Mouse (Mus musculus) hindbrain, postnatal 0 days (tissue): ENCODE results near the gene Pbx4. TPM values are rescaled to one million over a fixed set of nuclear protein-coding genes. Genes with fewer than 3 reads are reported as not detected.

Source experiments
- ATAC-seq: fragments of 200-750 bp; cut with Nextera tagmentation; 2 replicates; pipeline ENCODE4 v1.8.0; 2017; ENCODE audit warnings: mild to moderate bottlenecking, moderate TSS enrichment, moderate library complexity
- DNase-seq: peaks from one replicate; pipeline ENCODE4 v3.0.0-alpha.2; 2015; ENCODE audit warnings: low spot score
- H3K27ac ChIP-seq: fragments of 300-500 bp; sonication (generic); 2 replicates; pipeline ENCODE4 v1.5.1; 2014; ENCODE audit warnings: mild to moderate bottlenecking
- H3K27me3 ChIP-seq: fragments of 300-500 bp; sonication (generic); 2 replicates; pipeline ENCODE4 v1.6.1; 2014; ENCODE audit warnings: low read length, mixed read lengths; ENCODE audit not compliant: insufficient read depth
- H3K36me3 ChIP-seq: fragments of 300-500 bp; sonication (generic); 2 replicates; pipeline ENCODE4 v1.6.1; 2014; ENCODE audit warnings: low read length, mixed read lengths; ENCODE audit not compliant: insufficient read depth
- H3K4me1 ChIP-seq: fragments of 300-500 bp; sonication (generic); 2 replicates; pipeline ENCODE4 v1.6.1; 2014; ENCODE audit warnings: antibody characterized with exemption, low read length, mixed read lengths; ENCODE audit not compliant: insufficient read depth
- H3K4me2 ChIP-seq: fragments of 300-500 bp; sonication (generic); 2 replicates; pipeline ENCODE4 v1.6.1; 2014; ENCODE audit warnings: low read depth, mild to moderate bottlenecking, low read length, moderate library complexity, mixed read lengths
- H3K4me3 ChIP-seq: fragments of 300-500 bp; sonication (generic); 2 replicates; pipeline ENCODE4 v1.5.1; 2014; ENCODE audit warnings: low read length
- H3K9ac ChIP-seq: fragments of 300-500 bp; sonication (generic); replicated peaks from 2 replicates; pipeline ENCODE4 v1.6.1; 2014; ENCODE audit warnings: mild to moderate bottlenecking, low read length, moderate library complexity, mixed read lengths
- H3K9me3 ChIP-seq: fragments of 300-500 bp; sonication (generic); 2 replicates; pipeline ENCODE4 v1.6.1; 2016; ENCODE audit warnings: low read length, mixed read lengths
- CTCF ChIP-seq: IDR thresholded peaks from 2 replicates; pipeline ENCODE4 v1.5.1; 2016; ENCODE audit warnings: antibody characterized with exemption, control low read depth, low read depth
- WGBS: fragments of 180-500 bp; shearing (Covaris S2); extraction: QIAGEN DNeasy Blood & Tissue Kit; methylation state at CpG from one replicate; pipeline ENCODE4 v1.1.7; 2014; 5-methylcytosine and 5-hydroxymethylcytosine counted together
- polyA plus RNA-seq: library from polyadenylated mRNA; unstranded; fragments of >200 nt; fragmentation: Nextera tagmentation; extraction: Ambion mirVana; gene quantifications from 2 replicates; pipeline ENCODE4 v1.2.1, GENCODE M21; 2015
- total RNA-seq: library from RNA; depleted of rRNA; stranded (reverse); fragments of >200 nt; gene quantifications from 2 replicates; pipeline ENCODE4 v1.2.3, GENCODE M21; 2014

The Pbx4 gene
- total and polyA plus RNA-seq, 2 experiments from 2014 or later: 81.9 to 86.4 TPM

- no peak for TF ChIP-seq CTCF
- H3K27ac ChIP-seq: no peak overlapping the region
- H3K4me2 ChIP-seq: no peak overlapping the region
- WGBS: 87% methylated on average over 4 of the region's 4 CpGs
- no peak for DNase-seq
- no peak overlapping the region for H3K9ac ChIP-seq
- peaks cover 22% of the 10 kb centered on the region for H3K27me3 ChIP-seq
- no peak for ATAC-seq
- H3K9me3 ChIP-seq: no peaks in the 10 kb centered on the region
- H3K36me3 ChIP-seq: no peaks in the 10 kb centered on the region
- H3K4me1 ChIP-seq: no peaks in the 10 kb centered on the region
- no peak overlapping the region for H3K4me3 ChIP-seq
These were observed 45.1 kb downstream of the Pbx4 start for GRCm38 (mm10) chr8:69877396-69877795.

- no peaks in the 10 kb centered on the region for H3K4me1 ChIP-seq
- H3K9me3 ChIP-seq: no peaks in the 10 kb centered on the region
- no peak overlapping the region for H3K27ac ChIP-seq
- DNase-seq (no peak), ATAC-seq (no peak)
- H3K4me3 ChIP-seq: no peak overlapping the region
- no peak overlapping the region for H3K4me2 ChIP-seq
- 51% methylated on average over 3 of the region's 3 CpGs for WGBS
- no peaks in the 10 kb centered on the region for H3K36me3 ChIP-seq
- peaks cover 28% of the 10 kb centered on the region for H3K27me3 ChIP-seq
- no peak overlapping the region for H3K9ac ChIP-seq
- TF ChIP-seq CTCF: no peak
These were observed 45.7 kb downstream of the Pbx4 start for GRCm38 (mm10) chr8:69877992-69878391.

DNA sequence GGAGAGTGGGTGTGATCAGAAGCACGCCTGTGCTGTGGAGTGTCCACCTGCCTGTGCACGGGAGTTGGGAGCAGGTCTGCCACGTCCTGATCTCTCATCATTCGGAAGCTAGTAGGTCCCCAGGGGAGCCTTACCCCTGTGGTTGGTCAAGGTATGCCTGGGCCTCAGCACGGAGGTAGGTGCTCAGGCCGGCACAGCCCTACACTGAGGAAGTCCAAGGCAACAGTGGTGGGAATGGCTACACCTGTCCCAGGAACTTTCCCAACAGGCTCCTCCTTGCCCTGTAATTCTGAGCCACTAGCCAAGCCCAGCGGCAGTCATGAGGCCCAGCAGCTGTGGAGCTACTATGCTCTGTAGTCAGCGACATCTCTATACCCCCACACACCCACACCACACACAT is 47.4 kb downstream of the Pbx4 start:
- no peak overlapping the region for H3K27ac ChIP-seq
- H3K4me1 ChIP-seq: no peaks in the 10 kb centered on the region
- no peak overlapping the region for H3K4me3 ChIP-seq
- no peak for TF ChIP-seq CTCF
- no peaks in the 10 kb centered on the region for H3K36me3 ChIP-seq
- peaks cover 44% of the 10 kb centered on the region for H3K27me3 ChIP-seq
- H3K9me3 ChIP-seq: no peaks in the 10 kb centered on the region
- WGBS: 65% methylated on average over 8 of the region's 8 CpGs
- DNase-seq (no peak), ATAC-seq (no peak)
- no peak overlapping the region for H3K9ac ChIP-seq
- H3K4me2 ChIP-seq: no peak overlapping the region

DNA sequence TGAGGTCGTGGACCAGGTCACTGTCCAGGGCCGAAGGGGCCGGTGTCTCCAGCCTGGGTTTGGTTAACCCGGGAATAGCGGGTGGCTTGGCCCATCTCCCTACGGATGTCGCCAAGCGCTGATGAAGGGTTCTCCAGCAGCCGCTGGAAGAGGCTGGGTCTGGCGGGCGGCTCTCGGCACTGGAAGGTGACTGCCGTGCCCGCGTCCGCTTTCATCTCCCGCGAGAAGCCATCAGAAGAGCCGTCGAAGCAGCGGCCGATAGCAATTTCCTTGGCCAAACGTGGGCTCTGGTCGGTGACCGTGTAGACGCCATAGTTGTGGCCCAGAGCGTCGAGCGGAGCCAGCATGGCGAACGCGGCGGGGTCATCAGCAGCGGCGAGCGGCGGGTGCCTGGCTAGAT is 48.5 kb downstream of the Pbx4 start:
- Histone ChIP-seq H3K27ac (no peak overlapping the region), H3K9me3 (no peaks in the 10 kb centered on the region), H3K9ac (0 out of 2 replicates have a peak overlapping the region, but pooled peaks have one; percentile 43), H3K4me2 (peak overlapping the region; percentile 52), H3K4me1 (no peaks in the 10 kb centered on the region), H3K4me3 (peak overlapping the region; percentile 42), H3K27me3 (peaks cover 56% of the 10 kb centered on the region), H3K36me3 (no peaks in the 10 kb centered on the region)
- no peak for ATAC-seq
- 16% methylated on average over 37 of the region's 37 CpGs for WGBS
- TF ChIP-seq CTCF: no peak
- no peak for DNase-seq

- Histone ChIP-seq H3K4me2 (peak overlapping the region; percentile 52), H3K27me3 (peaks cover 61% of the 10 kb centered on the region), H3K9me3 (no peaks in the 10 kb centered on the region), H3K27ac (no peak overlapping the region), H3K36me3 (no peaks in the 10 kb centered on the region), H3K4me3 (peak overlapping the region; percentile 42), H3K4me1 (no peaks in the 10 kb centered on the region), H3K9ac (peak overlapping the region; percentile 43)
- 21% methylated on average over 79 of the region's 79 CpGs for WGBS
- ATAC-seq: peak; percentile 28
- DNase-seq: peak; percentile 50
- TF ChIP-seq CTCF: no peak
These were observed 49.1 kb downstream of the Pbx4 start for GRCm38 (mm10) chr8:69881261-69881865.

DNA sequence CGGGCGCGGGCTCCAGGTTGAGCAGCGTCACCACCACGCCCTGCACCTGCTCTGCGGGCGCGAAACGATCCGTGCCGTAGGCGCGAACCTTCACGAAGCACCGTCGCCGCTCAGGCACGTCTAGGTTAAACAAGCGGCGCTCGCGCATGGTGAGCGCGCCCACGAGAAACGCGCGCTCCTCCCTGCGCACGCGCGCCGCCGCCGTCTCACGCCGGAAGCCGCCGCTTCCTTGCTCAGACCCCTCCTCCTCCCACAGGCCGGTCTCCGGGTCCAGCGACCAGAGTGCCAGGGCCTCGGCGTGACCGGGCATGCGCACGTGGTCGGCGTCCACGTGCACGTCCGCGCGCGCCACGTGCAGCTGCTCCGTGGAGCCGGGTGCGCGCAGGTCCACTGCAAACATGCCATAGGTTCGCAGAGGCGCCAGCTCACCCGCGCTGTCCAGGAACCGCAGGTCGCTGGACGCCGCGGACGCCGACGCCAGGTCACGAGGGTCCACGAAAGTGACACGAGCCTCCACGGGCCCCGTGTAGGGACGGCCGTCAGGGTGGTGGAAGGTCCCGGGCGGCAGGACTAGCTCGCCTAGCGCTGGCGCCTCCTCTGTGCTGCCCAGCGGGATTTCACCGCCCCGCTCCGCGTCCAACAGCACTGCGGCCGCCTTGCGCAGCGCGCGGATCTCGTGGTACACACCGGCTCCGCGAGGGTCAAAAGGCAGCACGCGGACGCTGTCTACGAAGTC is 49.9 kb downstream of the Pbx4 start:
- WGBS: 8% methylated on average over 92 of the region's 103 CpGs
- peak overlapping the region; percentile 52 for H3K4me2 ChIP-seq
- peak overlapping the region; percentile 42 for H3K4me3 ChIP-seq
- peaks cover 1% of the 10 kb centered on the region; the same call in 1 of the 2 replicates for H3K4me1 ChIP-seq
- H3K9me3 ChIP-seq: no peaks in the 10 kb centered on the region
- peak; percentile 90 for DNase-seq
- H3K27ac ChIP-seq: no peak overlapping the region
- H3K36me3 ChIP-seq: no peaks in the 10 kb centered on the region
- H3K9ac ChIP-seq: peak overlapping the region; percentile 43
- TF ChIP-seq CTCF: no peak
- peak; percentile 77 for ATAC-seq
- peaks cover 68% of the 10 kb centered on the region for H3K27me3 ChIP-seq
